ENCODE assay signal across 31 mouse cellular contexts in the genomic region with DNA sequence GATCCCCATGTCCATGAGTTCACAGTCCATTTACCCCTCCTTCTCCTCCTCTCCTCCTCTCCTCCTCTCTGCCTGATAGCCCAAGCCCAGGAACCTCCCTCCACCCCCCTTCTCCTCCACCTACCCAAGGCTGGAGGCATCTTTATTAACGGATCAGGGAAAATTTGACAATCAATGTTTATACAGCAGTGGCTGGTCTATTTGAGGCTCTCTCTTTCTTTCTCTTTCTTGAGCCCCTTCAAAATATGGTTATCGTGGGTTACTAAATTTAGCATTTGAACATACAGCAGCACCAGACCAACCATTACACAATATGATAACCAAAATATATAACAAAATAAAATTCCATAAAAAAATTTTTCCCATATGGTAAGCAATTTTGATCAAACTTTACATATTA.
"Had no signal": no experiment of that assay in that cellular context is flagged by ENCODE, and none has a peak within 500 bp of the region (broad histone marks: within the 10 kb centered on the region; RNA-seq: fewer than 3 reads in every experiment).

No protein-coding gene starts in this region.

- H3K4me1 ChIP-seq: limb, embryonic 10.5 days; limb, embryonic 12.5 days; limb, embryonic 13.5 days; limb, embryonic 15.5 days; liver, embryonic 12.5 days; liver, embryonic 13.5 days; liver, embryonic 15.5 days; lung, embryonic 15.5 days; midbrain, embryonic 10.5 days; midbrain, embryonic 12.5 days; midbrain, embryonic 15.5 days; neural tube, embryonic 12.5 days had no signal

- H3K4me3 ChIP-seq: left cerebral cortex, adult 2 months; limb, embryonic 10.5 days; limb, embryonic 12.5 days; limb, embryonic 13.5 days; limb, embryonic 15.5 days; liver, embryonic 12.5 days; liver, embryonic 13.5 days; liver, embryonic 15.5 days; lung, embryonic 15.5 days; midbrain, embryonic 10.5 days; midbrain, embryonic 12.5 days; midbrain, embryonic 15.5 days; myocyte; neural tube, embryonic 12.5 days; neural tube, embryonic 13.5 days had no signal

- H3K9ac ChIP-seq: limb, embryonic 12.5 days; limb, embryonic 13.5 days; limb, embryonic 15.5 days; liver, embryonic 12.5 days; liver, embryonic 13.5 days; liver, embryonic 14.5 days; liver, embryonic 15.5 days; liver, postnatal 0 days; lung, embryonic 14.5 days; lung, embryonic 15.5 days; midbrain, embryonic 12.5 days; midbrain, embryonic 15.5 days; neural tube, embryonic 12.5 days; neural tube, embryonic 13.5 days had no signal

- H3K36me3 ChIP-seq: limb, embryonic 10.5 days; limb, embryonic 12.5 days; limb, embryonic 13.5 days; limb, embryonic 15.5 days; liver, embryonic 12.5 days; liver, embryonic 13.5 days; liver, embryonic 15.5 days; lung, embryonic 15.5 days; midbrain, embryonic 10.5 days; midbrain, embryonic 12.5 days; midbrain, embryonic 15.5 days; neural tube, embryonic 12.5 days; neural tube, embryonic 13.5 days had no signal

- H3K9me3 ChIP-seq: limb, embryonic 10.5 days; limb, embryonic 12.5 days; limb, embryonic 13.5 days; limb, embryonic 15.5 days; liver, embryonic 12.5 days; liver, embryonic 13.5 days; liver, embryonic 15.5 days; lung, embryonic 15.5 days; midbrain, embryonic 10.5 days; midbrain, embryonic 12.5 days; midbrain, embryonic 15.5 days; neural tube, embryonic 12.5 days; neural tube, embryonic 13.5 days had no signal

- ATAC-seq: liver, embryonic 12.5 days; liver, postnatal 0 days; lung, postnatal 0 days; midbrain, embryonic 15.5 days; midbrain, embryonic 16.5 days had no signal

- H3K27me3 ChIP-seq: limb, embryonic 12.5 days; limb, embryonic 13.5 days; limb, embryonic 15.5 days; liver, embryonic 12.5 days; liver, embryonic 13.5 days; liver, embryonic 15.5 days; lung, embryonic 15.5 days; midbrain, embryonic 12.5 days; midbrain, embryonic 15.5 days; neural tube, embryonic 12.5 days; neural tube, embryonic 13.5 days had no signal

- H3K4me2 ChIP-seq: limb, embryonic 12.5 days; limb, embryonic 13.5 days; limb, embryonic 15.5 days; liver, embryonic 11.5 days; liver, embryonic 12.5 days; liver, embryonic 13.5 days; liver, embryonic 15.5 days; lung, embryonic 14.5 days; lung, embryonic 15.5 days; midbrain, embryonic 12.5 days; midbrain, embryonic 15.5 days; neural tube, embryonic 12.5 days; neural tube, embryonic 13.5 days had no signal

- DNase-seq: left cerebral cortex, postnatal 4 days; liver; liver, embryonic 13.5 days; liver, postnatal 0 days; lung, adult 18-20 months; lung, adult 2 months; lung, embryonic 14.5 days; lung, postnatal 10 days; lung, postnatal 14 days; lung, postnatal 36 days; lung, postnatal 4 days; midbrain, embryonic 14.5 days had no signal

- H3K27ac ChIP-seq: left cerebral cortex, adult 2 months; limb, embryonic 10.5 days; limb, embryonic 12.5 days; limb, embryonic 13.5 days; limb, embryonic 15.5 days; liver, embryonic 12.5 days; liver, embryonic 13.5 days; liver, embryonic 14.5 days; liver, embryonic 15.5 days; lung, embryonic 15.5 days; macrophage; midbrain, embryonic 10.5 days; midbrain, embryonic 12.5 days; midbrain, embryonic 15.5 days; neural tube, embryonic 12.5 days; neural tube, embryonic 13.5 days had no signal
